Mouse (Mus musculus) spleen, postnatal 14 days (tissue): ENCODE measurements around the gene Pde4d.
A peak's percentile ranks its signal among the peaks of the same experiment; 100 is the strongest.
"Not testable (repeated sequence)": the region's sequence is repeated elsewhere in the genome, so short reads cannot be mapped to it uniquely, and the experiment has no call there.

Source experiments
- DNase-seq, 2 experiments: peaks; one replicate each; pipeline ENCODE4 v3.0.0; 2021 to 2022; ENCODE audit warnings: low spot score in 2 of 2

Pde4d gene

DNA sequence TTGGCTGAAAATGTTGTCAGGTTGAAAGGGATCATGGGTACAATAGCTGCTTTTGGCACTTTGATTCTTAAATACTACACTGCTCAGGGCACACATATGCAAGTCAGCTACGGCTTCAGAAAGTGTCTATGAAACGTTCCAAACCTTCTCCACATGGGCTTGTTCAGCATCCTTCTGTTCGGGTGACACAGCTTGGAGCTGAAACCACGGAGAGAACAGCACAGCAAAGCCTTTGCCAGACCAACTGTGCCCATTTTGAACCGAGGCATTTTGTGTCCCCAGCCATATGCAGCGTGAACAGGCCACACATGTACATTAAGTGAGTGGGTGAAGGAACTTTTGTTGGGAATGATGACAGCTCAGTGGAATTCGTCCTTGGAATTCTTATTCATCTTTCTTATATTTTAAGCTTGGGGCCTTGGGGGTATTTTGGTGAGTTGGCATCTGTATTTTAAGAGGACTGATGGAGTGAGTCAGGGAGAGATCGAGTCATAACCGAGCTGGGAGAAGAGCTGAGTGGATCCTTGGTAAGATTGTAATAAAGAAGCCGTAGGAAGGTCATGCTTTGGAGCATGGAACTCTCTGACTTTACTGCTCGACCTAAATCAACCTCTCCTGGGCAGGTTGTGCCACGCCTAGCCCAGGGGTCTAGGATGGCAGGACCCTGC, 243.3 kb downstream of the Pde4d start:
- DNase-seq: no peak

GRCm38 (mm10) chr13:108705441-108705840, 255.7 kb downstream of the Pde4d start:
- DNase-seq: no peak

GRCm38 (mm10) chr13:108714032-108714431, 264.3 kb downstream of the Pde4d start:
- no peak for DNase-seq

GRCm38 (mm10) chr13:108715029-108715428, 265.3 kb downstream of the Pde4d start:
- DNase-seq: no peak

- peak in 1 of 2 experiments; percentile 12 for DNase-seq
These were observed 272.5 kb downstream of the Pde4d start for GRCm38 (mm10) chr13:108722234-108722633.

- DNase-seq: not testable (repeated sequence)
These were observed 284.6 kb downstream of the Pde4d start for GRCm38 (mm10) chr13:108734356-108734755.

- no peak for DNase-seq
These were observed 301.6 kb downstream of the Pde4d start for GRCm38 (mm10) chr13:108751155-108751840.

DNA sequence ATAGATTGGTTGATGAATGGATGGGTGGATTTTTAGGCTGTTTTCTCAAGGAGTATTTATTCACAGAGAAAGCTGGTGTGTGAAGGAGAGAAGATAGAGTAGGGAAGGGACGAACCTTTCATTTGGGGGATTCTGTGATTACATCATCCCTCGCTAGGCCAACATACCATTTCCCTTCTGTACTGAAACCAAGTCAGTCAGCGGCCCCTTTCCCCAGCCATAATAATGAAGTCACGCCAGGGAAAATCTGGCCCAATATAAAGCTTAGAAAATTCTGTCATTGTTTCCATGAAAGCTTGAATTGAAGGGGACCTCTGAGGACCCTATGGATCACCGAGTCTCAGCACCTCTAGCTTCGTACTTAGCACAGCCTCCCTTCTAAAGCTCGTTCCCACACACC, 307.7 kb downstream of the Pde4d start:
- no peak for DNase-seq

- no peak for DNase-seq
These were observed 308.6 kb downstream of the Pde4d start for GRCm38 (mm10) chr13:108758331-108758730.

- no peak for DNase-seq
These were observed 309.4 kb downstream of the Pde4d start for GRCm38 (mm10) chr13:108759140-108759539.

DNA sequence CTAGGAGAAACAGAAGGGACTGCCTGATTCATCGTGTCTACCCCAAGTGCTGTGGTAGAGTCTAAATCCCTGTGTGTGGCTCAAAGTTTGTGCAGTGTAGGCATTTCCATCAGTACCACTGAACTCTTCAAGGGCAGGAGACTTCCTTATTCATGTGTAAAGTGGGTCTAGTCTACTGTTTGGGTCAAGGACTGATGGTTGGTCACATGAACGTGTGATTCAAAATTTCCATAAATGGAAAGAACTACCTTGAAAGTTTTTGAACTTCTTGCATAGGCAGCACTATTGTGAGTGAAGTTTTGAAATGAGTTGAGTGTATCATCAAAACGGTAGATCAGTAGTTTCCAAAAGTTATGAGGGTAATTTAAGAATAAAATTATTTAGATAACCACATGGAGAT, 313.5 kb downstream of the Pde4d start:
- no peak for DNase-seq

- DNase-seq: no peak
These were observed 316.4 kb downstream of the Pde4d start for GRCm38 (mm10) chr13:108766020-108766727.

GRCm38 (mm10) chr13:108769465-108770056, 319.8 kb downstream of the Pde4d start:
- no peak for DNase-seq

GRCm38 (mm10) chr13:108772386-108772785, 322.6 kb downstream of the Pde4d start:
- no peak for DNase-seq

DNA sequence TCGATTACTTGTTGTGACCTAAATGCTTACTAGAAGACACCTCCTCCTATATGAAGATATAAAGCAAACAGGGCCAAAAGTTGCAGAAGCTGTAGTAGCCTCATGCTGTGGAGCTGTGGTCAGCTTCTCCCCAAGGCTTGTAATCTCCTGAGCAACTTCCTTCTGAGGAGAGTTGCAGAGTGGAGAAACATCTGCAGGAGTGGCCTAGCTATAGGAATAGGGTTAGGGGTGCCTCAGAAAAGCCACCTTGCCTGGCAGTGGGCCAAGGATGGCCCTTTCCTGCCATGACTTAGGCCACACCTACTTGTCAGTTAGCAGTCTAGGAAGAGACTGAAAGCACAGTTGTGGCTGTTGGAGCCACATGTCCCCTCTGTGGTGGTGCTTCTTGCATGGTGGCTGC, 325.2 kb downstream of the Pde4d start:
- DNase-seq: peak in 1 of 2 experiments; percentile 7

GRCm38 (mm10) chr13:108775882-108776281, 326.1 kb downstream of the Pde4d start:
- DNase-seq: no peak

GRCm38 (mm10) chr13:108797620-108798019, 347.9 kb downstream of the Pde4d start:
- DNase-seq: not testable (repeated sequence)

DNA sequence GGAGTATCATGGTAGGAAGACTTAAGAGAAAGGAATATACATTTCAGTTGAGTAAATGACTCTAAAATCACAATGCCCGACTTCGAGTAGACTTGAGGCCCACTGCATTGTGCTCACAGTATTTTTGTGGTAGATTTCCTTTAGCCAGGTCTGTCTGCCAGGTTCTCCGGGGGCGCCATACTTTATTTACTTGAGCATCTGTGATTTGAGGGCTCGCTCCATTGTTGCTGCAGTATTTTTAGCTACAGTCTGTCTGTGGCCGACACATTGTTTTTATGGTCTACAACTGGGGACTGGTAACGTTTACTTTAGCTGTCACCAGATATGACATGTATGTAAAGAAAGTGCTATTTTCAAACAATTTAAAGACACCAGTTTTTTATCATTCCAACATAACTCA, 359.4 kb downstream of the Pde4d start:
- no peak for DNase-seq

DNA sequence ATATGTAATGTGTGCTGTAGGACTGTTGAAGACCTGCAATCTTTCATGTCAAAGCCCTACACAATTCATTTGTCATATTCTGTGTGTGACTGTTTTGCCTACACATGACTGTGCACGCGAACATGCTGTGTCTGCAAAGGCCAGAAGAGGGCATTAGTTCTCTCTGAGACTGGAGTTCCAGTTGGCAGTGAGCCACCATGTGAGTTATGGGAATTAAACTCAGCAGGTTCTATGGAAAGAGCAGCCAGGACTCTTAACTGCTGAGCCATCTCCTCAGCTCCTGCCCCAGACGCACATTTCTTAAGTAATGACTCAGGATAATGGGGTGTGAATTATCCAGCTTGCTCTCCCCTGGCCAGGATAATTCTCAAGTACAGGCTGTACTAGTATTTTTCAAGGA, 363.2 kb downstream of the Pde4d start:
- no peak for DNase-seq

DNA sequence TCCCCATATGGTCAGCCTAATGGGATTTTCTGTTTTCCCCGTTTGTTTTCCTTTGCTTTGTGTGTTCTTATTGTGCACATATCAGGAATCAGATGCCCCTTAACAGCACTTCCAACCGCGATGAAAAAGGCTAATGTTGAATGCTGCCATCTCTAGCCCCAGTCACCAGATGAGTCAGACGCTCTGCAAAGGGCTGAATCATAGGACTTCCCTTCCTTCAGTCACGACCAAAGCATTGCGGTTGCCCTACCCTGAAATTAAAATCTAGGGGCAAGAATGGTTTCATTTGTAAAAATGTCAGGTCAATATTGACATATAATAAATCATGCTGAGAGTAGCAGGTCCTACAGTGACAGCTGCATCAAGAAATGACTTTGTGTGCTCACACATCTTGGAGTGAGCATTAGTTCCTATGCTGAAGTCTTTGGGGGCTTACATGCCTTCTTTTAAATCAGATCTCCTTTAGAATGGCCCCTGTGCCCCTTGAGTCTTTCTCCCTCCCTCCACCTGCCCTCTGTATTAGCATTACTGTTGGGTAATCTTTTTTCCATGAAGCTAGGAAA, 370.2 kb downstream of the Pde4d start:
- DNase-seq: no peak

- DNase-seq: no peak
These were observed 370.7 kb downstream of the Pde4d start for GRCm38 (mm10) chr13:108820487-108820886.

DNA sequence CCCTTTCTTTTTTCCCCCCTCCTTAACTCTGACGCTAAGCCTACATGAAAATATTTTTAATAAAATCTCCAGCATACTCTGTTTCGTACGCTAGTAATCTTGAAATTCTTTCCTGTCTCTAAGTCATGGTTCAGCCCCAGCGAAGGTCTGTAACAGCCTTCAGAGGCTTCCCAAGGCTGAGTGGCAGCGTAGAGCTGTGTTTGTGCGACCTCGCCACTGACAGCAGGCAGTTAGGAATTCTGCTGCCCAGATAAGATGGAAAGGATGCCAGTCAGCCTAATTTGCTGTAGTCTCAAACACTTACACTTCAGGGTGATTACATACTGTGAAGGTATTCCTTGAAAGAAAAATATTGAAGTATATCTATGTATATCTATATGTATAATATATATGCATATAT, 371.5 kb downstream of the Pde4d start:
- no peak for DNase-seq
